Mouse (Mus musculus) intestine, embryonic 16.5 days (tissue): ENCODE results near the gene Chsy1. TPM values are rescaled to one million over a fixed set of nuclear protein-coding genes. Genes with fewer than 3 reads are reported as not detected.
A peak's percentile ranks its signal among the peaks of the same experiment; 100 is the strongest.

Source experiments
- ATAC-seq: fragments of 200-750 bp; cut with Nextera tagmentation; 2 replicates; pipeline ENCODE4 v1.8.0; 2017; ENCODE audit warnings: moderate TSS enrichment, moderate library complexity
- H3K27ac ChIP-seq: fragments of 300-500 bp; sonication (generic); 2 replicates; pipeline ENCODE4 v1.5.1; 2014; ENCODE audit warnings: mild to moderate bottlenecking, low read length
- H3K27me3 ChIP-seq: fragments of 300-500 bp; sonication (generic); replicated peaks from 2 replicates; pipeline ENCODE4 v1.6.1; 2014; ENCODE audit warnings: low read length, control low read depth, mixed read lengths; ENCODE audit not compliant: control insufficient read depth, insufficient read depth
- H3K36me3 ChIP-seq: fragments of 300-500 bp; sonication (generic); 2 replicates; pipeline ENCODE4 v1.6.1; 2014; ENCODE audit warnings: low read length, control low read depth; ENCODE audit not compliant: control insufficient read depth, insufficient read depth
- H3K4me1 ChIP-seq: fragments of 300-500 bp; sonication (generic); 2 replicates; pipeline ENCODE4 v1.6.1; 2014; ENCODE audit warnings: low read length, control low read depth, mixed read lengths; ENCODE audit not compliant: control insufficient read depth, insufficient read depth
- H3K4me2 ChIP-seq: fragments of 300-500 bp; sonication (generic); 2 replicates; pipeline ENCODE4 v1.6.1; 2014; ENCODE audit warnings: low read depth, low read length, control low read depth
- H3K4me3 ChIP-seq: fragments of 300-500 bp; sonication (generic); 2 replicates; pipeline ENCODE4 v1.5.1; 2014; ENCODE audit warnings: mild to moderate bottlenecking, low read length
- H3K9ac ChIP-seq: fragments of 300-500 bp; sonication (generic); 2 replicates; pipeline ENCODE4 v1.6.1; 2014; ENCODE audit warnings: low read depth, low read length
- H3K9me3 ChIP-seq: fragments of 300-500 bp; sonication (generic); 2 replicates; pipeline ENCODE4 v1.6.1; 2016; ENCODE audit warnings: low read length, control low read depth; ENCODE audit not compliant: control insufficient read depth
- WGBS: fragments of 180-500 bp; shearing (Covaris S2); extraction: QIAGEN DNeasy Blood & Tissue Kit; methylation state at CpG from one replicate; pipeline ENCODE4 v1.1.7; 2014; 5-methylcytosine and 5-hydroxymethylcytosine counted together
- polyA plus RNA-seq: library from polyadenylated mRNA; unstranded; fragments of >200 nt; fragmentation: Nextera tagmentation; extraction: Ambion mirVana; gene quantifications from 2 replicates; pipeline ENCODE4 v1.2.1, GENCODE M21; 2015

The Chsy1 gene
- polyA plus RNA-seq, 1 experiment from 2014 or later: 7.0 TPM

- Histone ChIP-seq H3K9ac (no peak overlapping the region), H3K4me1 (peaks cover 20% of the 10 kb centered on the region), H3K4me2 (no peak overlapping the region), H3K9me3 (no peaks in the 10 kb centered on the region), H3K27ac (no peak overlapping the region), H3K36me3 (peaks cover 4% of the 10 kb centered on the region; the same call in 1 of the 2 replicates), H3K27me3 (no peaks in the 10 kb centered on the region), H3K4me3 (no peak overlapping the region)
- ATAC-seq: no peak
- WGBS: 87% methylated on average over 4 of the region's 4 CpGs
These were observed 22.6 kb downstream of the Chsy1 start for GRCm38 (mm10) chr7:66131776-66132421.

- H3K9me3 ChIP-seq: no peaks in the 10 kb centered on the region
- ATAC-seq: no peak
- 85% methylated on average over 3 of the region's 3 CpGs for WGBS
These were observed 24.8 kb downstream of the Chsy1 start for GRCm38 (mm10) chr7:66134154-66134553.

GRCm38 (mm10) chr7:66135644-66136043, 26.3 kb downstream of the Chsy1 start:
- Histone ChIP-seq H3K27me3 (no peaks in the 10 kb centered on the region), H3K4me1 (peaks cover 27% of the 10 kb centered on the region), H3K36me3 (no peaks in the 10 kb centered on the region; the same call in 1 of the 2 replicates), H3K9me3 (no peaks in the 10 kb centered on the region), H3K4me3 (no peak overlapping the region), H3K27ac (peak overlapping the region; percentile 65), H3K4me2 (no peak overlapping the region), H3K9ac (no peak overlapping the region)
- peak; percentile 25 for ATAC-seq
- WGBS: 79% methylated on average over 3 of the region's 3 CpGs

More at GRCm38 (mm10) chr7:66134154-66134553, 24.8 kb downstream of the Chsy1 start:
- no peaks in the 10 kb centered on the region for H3K27me3 ChIP-seq
- H3K36me3 ChIP-seq: peaks cover 4% of the 10 kb centered on the region; the same call in 1 of the 2 replicates
- H3K4me2 ChIP-seq: no peak overlapping the region
- no peak overlapping the region for H3K27ac ChIP-seq
- no peak overlapping the region for H3K4me3 ChIP-seq
- no peak overlapping the region for H3K9ac ChIP-seq
- H3K4me1 ChIP-seq: peaks cover 24% of the 10 kb centered on the region

GRCm38 (mm10) chr7:66136187-66136586, 26.9 kb downstream of the Chsy1 start:
- Histone ChIP-seq H3K9me3 (no peaks in the 10 kb centered on the region), H3K9ac (no peak overlapping the region), H3K4me1 (peaks cover 32% of the 10 kb centered on the region), H3K4me2 (no peak overlapping the region), H3K36me3 (no peaks in the 10 kb centered on the region), H3K27ac (peak overlapping the region; percentile 65), H3K27me3 (no peaks in the 10 kb centered on the region), H3K4me3 (no peak overlapping the region)
- peak; percentile 91 for ATAC-seq

GRCm38 (mm10) chr7:66137309-66137708, 28.0 kb downstream of the Chsy1 start:
- no peak overlapping the region for H3K9ac ChIP-seq
- H3K4me3 ChIP-seq: no peak overlapping the region
- no peak overlapping the region for H3K27ac ChIP-seq
- H3K36me3 ChIP-seq: no peaks in the 10 kb centered on the region
- 97% methylated on average over 4 of the region's 4 CpGs for WGBS
- H3K4me1 ChIP-seq: peaks cover 33% of the 10 kb centered on the region
- H3K4me2 ChIP-seq: no peak overlapping the region
- H3K27me3 ChIP-seq: no peaks in the 10 kb centered on the region
- H3K9me3 ChIP-seq: no peaks in the 10 kb centered on the region
- ATAC-seq: no peak

- WGBS: 36% methylated on average over 4 of the region's 4 CpGs
- ATAC-seq: no peak
- no peak overlapping the region for H3K9ac ChIP-seq
These were observed 29.0 kb downstream of the Chsy1 start for GRCm38 (mm10) chr7:66138301-66138700.

GRCm38 (mm10) chr7:66138878-66139277, 29.6 kb downstream of the Chsy1 start:
- Histone ChIP-seq H3K9me3 (no peaks in the 10 kb centered on the region), H3K36me3 (no peaks in the 10 kb centered on the region), H3K4me2 (no peak overlapping the region), H3K4me1 (peaks cover 33% of the 10 kb centered on the region), H3K27me3 (no peaks in the 10 kb centered on the region), H3K4me3 (no peak overlapping the region), H3K27ac (no peak overlapping the region), H3K9ac (no peak overlapping the region)
- 89% methylated on average over 5 of the region's 5 CpGs for WGBS
- ATAC-seq: no peak

More at GRCm38 (mm10) chr7:66138301-66138700, 29.0 kb downstream of the Chsy1 start:
- Histone ChIP-seq H3K4me3 (no peak overlapping the region), H3K4me2 (no peak overlapping the region), H3K27ac (no peak overlapping the region), H3K27me3 (no peaks in the 10 kb centered on the region), H3K9me3 (no peaks in the 10 kb centered on the region), H3K4me1 (peaks cover 33% of the 10 kb centered on the region), H3K36me3 (no peaks in the 10 kb centered on the region)

- no peaks in the 10 kb centered on the region for H3K36me3 ChIP-seq
- WGBS: 51% methylated on average over 3 of the region's 3 CpGs
- no peak for ATAC-seq
- no peak overlapping the region for H3K4me2 ChIP-seq
- no peak overlapping the region for H3K9ac ChIP-seq
- H3K27ac ChIP-seq: peak overlapping the region; percentile 37; the same call in 1 of the 2 replicates
- H3K9me3 ChIP-seq: no peaks in the 10 kb centered on the region
- no peak overlapping the region for H3K4me3 ChIP-seq
- H3K27me3 ChIP-seq: no peaks in the 10 kb centered on the region
- peaks cover 27% of the 10 kb centered on the region for H3K4me1 ChIP-seq
These were observed 30.8 kb downstream of the Chsy1 start for GRCm38 (mm10) chr7:66140095-66140494.

GRCm38 (mm10) chr7:66140923-66141570, 31.7 kb downstream of the Chsy1 start:
- ATAC-seq: no peak
- no peak overlapping the region for H3K4me3 ChIP-seq
- peaks cover 18% of the 10 kb centered on the region for H3K4me1 ChIP-seq
- H3K27me3 ChIP-seq: no peaks in the 10 kb centered on the region
- H3K9me3 ChIP-seq: no peaks in the 10 kb centered on the region
- 54% methylated on average over 4 of the region's 4 CpGs for WGBS
- H3K9ac ChIP-seq: no peak overlapping the region
- peak overlapping the region; percentile 37; the same call in 1 of the 2 replicates for H3K27ac ChIP-seq
- H3K4me2 ChIP-seq: no peak overlapping the region
- no peaks in the 10 kb centered on the region for H3K36me3 ChIP-seq
